15 mouse cellular contexts compared by ENCODE assay signal in the genomic region with DNA sequence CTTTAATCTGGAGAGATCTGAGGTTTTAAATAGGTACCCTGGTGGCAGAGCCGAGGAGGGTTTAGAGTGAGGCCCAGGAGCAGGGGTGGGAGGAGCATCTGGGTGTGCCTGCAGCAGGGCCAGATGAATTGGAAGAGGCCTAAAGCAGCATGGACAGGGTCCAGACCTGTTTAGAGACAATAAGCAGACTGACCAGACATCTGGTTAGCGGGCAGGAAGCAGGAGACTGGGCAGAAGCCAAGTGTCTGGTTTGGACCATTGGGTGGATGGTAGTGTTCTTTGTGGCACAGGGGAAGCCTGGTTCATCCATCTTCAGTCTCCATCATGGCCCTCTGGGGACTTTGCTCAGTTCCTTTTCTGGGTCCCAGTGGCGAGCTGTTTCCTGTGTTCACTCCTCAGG. TPM values are rescaled to one million over a fixed set of nuclear protein-coding genes. Genes with fewer than 3 reads are reported as not detected.
DNase-seq lines count a peak whose midpoint lies in the region; ATAC-seq and TF ChIP-seq lines count a peak whose summit lies in the region.
"Had no signal": no experiment of that assay in that cellular context is flagged by ENCODE, and none has a peak within 500 bp of the region (broad histone marks: within the 10 kb centered on the region; RNA-seq: fewer than 3 reads in every experiment).

No protein-coding gene starts in this region.

- no peaks in the 10 kb centered on the region for H3K9me3 ChIP-seq in intestine, embryonic 14.5 days (ENCODE audit: control insufficient read depth, low read length)
- H3K9me3 ChIP-seq: forebrain, embryonic 10.5 days; limb, embryonic 15.5 days had no signal

- WGBS in intestine, embryonic 14.5 days, result 37% methylated on average over 3 of the region's 3 CpGs

- H3K4me2 ChIP-seq in intestine, embryonic 14.5 days (ENCODE audit: low read length), result no peak overlapping the region
- H3K4me2 ChIP-seq: limb, embryonic 15.5 days had no signal

- TF ChIP-seq CTCF in gastrocnemius, adult 2 months (IDR thresholded peaks at IDR 0.05), result 0 out of 2 replicates have a peak, but pooled peaks have one; percentile 1

- H3K9ac ChIP-seq in intestine, embryonic 14.5 days (ENCODE audit: low read length), result no peak overlapping the region
- H3K9ac ChIP-seq: limb, embryonic 15.5 days had no signal

- H3K36me3 ChIP-seq in intestine, embryonic 14.5 days (ENCODE audit: control insufficient read depth, insufficient read depth, low read length), result no peaks in the 10 kb centered on the region
- H3K36me3 ChIP-seq: forebrain, embryonic 10.5 days; limb, embryonic 15.5 days had no signal

- intact Hi-C loops in gastrocnemius, adult 2 months (cut with DNase I), result loop anchor here (10.0 kb wide), 1 partner anchor 59 kb away; the partner anchor contains the start of gene S100a14

- H3K27ac ChIP-seq in gastrocnemius, adult 2 months, result peak overlapping the region; percentile 64
- no peak overlapping the region; the same call in 1 of the 2 replicates for H3K27ac ChIP-seq in intestine, embryonic 14.5 days (ENCODE audit: low read depth)
- H3K27ac ChIP-seq: forebrain, embryonic 10.5 days; limb, embryonic 15.5 days had no signal

- peaks cover 7% of the 10 kb centered on the region for H3K4me1 ChIP-seq in intestine, embryonic 14.5 days (replicated peaks; ENCODE audit: control insufficient read depth, insufficient read depth, low read length)

- no peak overlapping the region for H3K4me3 ChIP-seq in gastrocnemius, adult 2 months
- H3K4me3 ChIP-seq in intestine, embryonic 14.5 days (ENCODE audit: low read depth, low read length), result no peak overlapping the region
- H3K4me3 ChIP-seq: forebrain, embryonic 10.5 days; limb, embryonic 15.5 days had no signal

- DNase-seq in gastrocnemius, adult 2 months, result peak; percentile 60
- DNase-seq in gastrocnemius, adult 8-10 months (ENCODE audit: low spot score in 2 of 2), result no peak
- DNase-seq in 3134 (ENCODE audit: extremely low read depth, insufficient read length, low spot score), result peak; percentile 75
- DNase-seq in adrenal gland, postnatal 25 days, result peak; percentile 27
- no peak for DNase-seq in intestine, embryonic 14.5 days (ENCODE audit: low spot score)
- DNase-seq in ovary, postnatal 10 days (ENCODE audit: low spot score), result no peak
- no peak for DNase-seq in layer of hippocampus, postnatal 14 days (ENCODE audit: low spot score in 2 of 2)
- DNase-seq in c-Kit-positive CD71-positive TER-119-positive erythroid progenitor cells, embryonic 14.5 days (ENCODE audit: low spot score), result no peak
- DNase-seq: lung, postnatal 14 days had no signal

- no peaks in the 10 kb centered on the region for H3K27me3 ChIP-seq in intestine, embryonic 14.5 days (replicated peaks; ENCODE audit: control insufficient read depth, insufficient read depth, low read length)
- H3K27me3 ChIP-seq: limb, embryonic 15.5 days had no signal

- ATAC-seq in intestine, embryonic 14.5 days (replicated peaks; ENCODE audit: low FRiP score, low TSS enrichment, low read depth), result 0 out of 2 replicates have a peak, but pooled peaks have one; percentile 8
- ATAC-seq: activated CD4-positive, CD25-positive, alpha-beta regulatory T cell, adult 4 months had no signal

RNA-seq across cellular contexts. Expression of gene S100a2, which starts 6.2 kb away (rescaled TPM):
- total RNA-seq in gastrocnemius, adult 2 months (2021), result not detected
- total RNA-seq in gastrocnemius, adult 8-10 months (2022), result not detected
- not detected in 2 replicates for total RNA-seq in adrenal gland, postnatal 25 days (2021)
- not detected in 2 replicates for polyA plus RNA-seq in intestine, embryonic 14.5 days (2014; fragmentation: Nextera tagmentation; extraction: Ambion mirVana)
- not detected for total RNA-seq in layer of hippocampus, postnatal 14 days (2021)
- total RNA-seq: layer of hippocampus, adult 18-20 months had no signal
- polyA plus RNA-seq: activated CD4-positive, CD25-positive, alpha-beta regulatory T cell, adult 4 months; forebrain, embryonic 10.5 days; gonadal fat pad, adult 2 months; limb, embryonic 15.5 days; stomach, embryonic 14.5 days had no signal

RNA-seq across cellular contexts. Expression of gene Gm42674, which starts 17.8 kb away (rescaled TPM):
- not detected for total RNA-seq in gastrocnemius, adult 2 months (2021)
- total RNA-seq in gastrocnemius, adult 8-10 months (2022), result not detected
- total RNA-seq in adrenal gland, postnatal 25 days (2021), result not detected in 2 replicates
- polyA plus RNA-seq in intestine, embryonic 14.5 days (2014; fragmentation: Nextera tagmentation; extraction: Ambion mirVana), result not detected in 2 replicates
- not detected for total RNA-seq in layer of hippocampus, postnatal 14 days (2021)
- polyA plus RNA-seq: activated CD4-positive, CD25-positive, alpha-beta regulatory T cell, adult 4 months; forebrain, embryonic 10.5 days; gonadal fat pad, adult 2 months; limb, embryonic 15.5 days; stomach, embryonic 14.5 days had no signal

RNA-seq across cellular contexts. Expression of gene S100a4, which starts 19.7 kb away (rescaled TPM):
- total RNA-seq in gastrocnemius, adult 2 months (2021), result 10 to 100 TPM in 1 of 2 experiments, 1 to 10 TPM in 1; 9.5 to 17.4 TPM
- 10 to 100 TPM in 2 of 4 experiments, 1 to 10 TPM in 2; 4.9 to 29.2 (median 11.3) TPM for total RNA-seq in gastrocnemius, adult 8-10 months (2022)
- 7.3 and 11.2 TPM in 2 replicates for total RNA-seq in adrenal gland, postnatal 25 days (2021)
- 4.1 and 5.3 TPM in 2 replicates for polyA plus RNA-seq in intestine, embryonic 14.5 days (2014; fragmentation: Nextera tagmentation; extraction: Ambion mirVana)
- 1 to 10 TPM; 7.3 to 9.1 TPM for total RNA-seq in layer of hippocampus, postnatal 14 days (2021)
- polyA plus RNA-seq: forebrain, embryonic 10.5 days had no signal

RNA-seq across cellular contexts. Expression of gene S100a3, which starts 23.5 kb away (rescaled TPM):
- not detected for total RNA-seq in gastrocnemius, adult 2 months (2021)
- not detected for total RNA-seq in gastrocnemius, adult 8-10 months (2022)
- total RNA-seq in adrenal gland, postnatal 25 days (2021), result not detected in 2 replicates
- 0.39 and 0.81 TPM in 2 replicates for polyA plus RNA-seq in intestine, embryonic 14.5 days (2014; fragmentation: Nextera tagmentation; extraction: Ambion mirVana)
- 1 to 10 TPM; 2.3 to 3.0 TPM for total RNA-seq in layer of hippocampus, postnatal 14 days (2021)
- polyA plus RNA-seq: forebrain, embryonic 10.5 days had no signal

RNA-seq across cellular contexts. Expression of gene S100a5, which starts 24.4 kb away (rescaled TPM):
- total RNA-seq in gastrocnemius, adult 2 months (2021), result 1 to 10 TPM in 1 of 2 experiments, not detected in 1; 2.7 TPM
- total RNA-seq in gastrocnemius, adult 8-10 months (2022), result 1 to 10 TPM in 2 of 4 experiments, under 1 TPM in 1, not detected in 1; 0.68 to 2.5 (median 2.2) TPM
- not detected in 2 replicates for total RNA-seq in adrenal gland, postnatal 25 days (2021)
- polyA plus RNA-seq in intestine, embryonic 14.5 days (2014; fragmentation: Nextera tagmentation; extraction: Ambion mirVana), result 5.1 and 8.6 TPM in 2 replicates
- total RNA-seq in layer of hippocampus, postnatal 14 days (2021), result not detected
- polyA plus RNA-seq: activated CD4-positive, CD25-positive, alpha-beta regulatory T cell, adult 4 months; forebrain, embryonic 10.5 days; gonadal fat pad, adult 2 months; limb, embryonic 15.5 days had no signal

Comparison
In these comparisons a context has a peak if more than half of its experiments do, and no peak if none do; other contexts are left out.
1. DNase-seq: peak in gastrocnemius, adult 2 months (single experiment), 3134 (single experiment) and adrenal gland, postnatal 25 days (single experiment); none in gastrocnemius, adult 8-10 months (0 of 2), intestine, embryonic 14.5 days (single experiment), ovary, postnatal 10 days (single experiment), layer of hippocampus, postnatal 14 days (0 of 2) and c-Kit-positive CD71-positive TER-119-positive erythroid progenitor cells, embryonic 14.5 days (single experiment).